Mouse (Mus musculus): ENCODE data around the gene Zfp689. TPM values are rescaled to one million over a fixed set of nuclear protein-coding genes. Genes with fewer than 3 reads are reported as not detected.
A peak's percentile ranks its signal among the peaks of the same experiment; 100 is the strongest.

The Zfp689 gene
- polyA plus RNA-seq, 1 experiment: 3.7 TPM

DNA sequence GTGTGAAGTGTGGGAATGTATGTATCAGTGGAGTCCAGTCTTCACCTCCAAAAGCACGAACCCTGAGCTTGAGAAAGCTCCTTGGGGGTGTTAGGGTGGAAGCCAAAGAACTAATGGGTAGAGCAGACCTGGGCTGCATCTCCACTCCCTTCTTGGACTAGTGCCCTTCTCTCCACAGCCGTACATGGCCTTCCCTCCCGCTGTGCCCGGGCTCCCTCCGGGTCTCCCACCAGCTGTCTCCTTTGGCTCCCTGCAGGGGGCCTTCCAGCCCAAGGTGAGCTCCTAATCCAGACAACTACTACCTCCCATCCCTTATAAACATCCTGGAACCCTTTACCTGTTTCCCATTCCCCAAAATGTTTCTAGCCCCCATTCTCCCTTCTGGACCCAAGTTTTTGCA is 36.5 kb upstream of the Zfp689 start:
- Histone ChIP-seq H3K4me3 (ENCODE audit: insufficient read depth, poor library complexity, severe bottlenecking) (no peak overlapping the region), H3K79me2 (ENCODE audit: control insufficient read depth, insufficient read depth) (peaks cover 26% of the 10 kb centered on the region), H3ac (ENCODE audit: control insufficient read depth, insufficient read length, low read depth) (no peak overlapping the region), H3K79me3 (ENCODE audit: low read depth) (peaks cover 21% of the 10 kb centered on the region), H3K27me3 (ENCODE audit: control insufficient read depth, insufficient read depth, insufficient read length) (no peaks in the 10 kb centered on the region), H3K36me3 (ENCODE audit: control insufficient read depth, insufficient read depth) (peaks cover 59% of the 10 kb centered on the region)
- TF ChIP-seq FOSL1 (IDR thresholded peaks at IDR 0.05; ENCODE audit: insufficient read depth, low read length, poor library complexity, severe bottlenecking) (no peak), MYOD1 (IDR thresholded peaks at IDR 0.05; ENCODE audit: control insufficient read depth, insufficient read length, low read depth) (no peak), CEBPB (IDR thresholded peaks at IDR 0.05; ENCODE audit: low read depth) (no peak), MAX (IDR thresholded peaks at IDR 0.05) (no peak), MYOG (IDR thresholded peaks at IDR 0.05; ENCODE audit: control insufficient read depth, extremely low read depth, insufficient read length) (no peak), CTCF (IDR thresholded peaks at IDR 0.05; ENCODE audit: control insufficient read depth, insufficient read depth, insufficient read length) (no peak), USF1 (IDR thresholded peaks at IDR 0.05; ENCODE audit: low read depth) (no peak)

DNA sequence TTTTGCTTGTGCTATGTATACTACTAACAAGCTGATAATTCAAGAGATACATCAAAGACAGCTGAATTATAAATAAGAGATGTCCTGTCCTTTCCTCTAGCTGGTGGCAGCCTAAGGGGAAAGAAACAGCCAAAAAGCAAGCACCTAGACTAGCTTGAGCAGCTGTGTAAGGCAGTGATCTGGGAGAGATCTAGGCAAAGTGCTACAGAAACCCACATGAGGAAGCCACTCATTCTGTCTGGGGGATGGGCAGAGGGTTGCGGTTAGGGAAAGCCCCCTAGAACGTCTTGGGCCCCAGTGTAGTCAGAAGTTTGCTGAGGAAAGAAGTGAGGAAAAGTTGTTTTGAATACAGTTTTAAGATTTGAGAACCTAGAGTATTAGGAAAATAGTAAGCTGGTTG is 31.4 kb upstream of the Zfp689 start:
- TF ChIP-seq USF1 (IDR thresholded peaks at IDR 0.05; ENCODE audit: low read depth) (no peak), MAX (IDR thresholded peaks at IDR 0.05) (no peak)
- Histone ChIP-seq H3K4me3 (ENCODE audit: insufficient read depth, poor library complexity, severe bottlenecking) (peak overlapping the region; percentile 66), H3ac (ENCODE audit: control insufficient read depth, insufficient read length, low read depth) (peak overlapping the region; percentile 31), H3K27me3 (ENCODE audit: control insufficient read depth, insufficient read depth, insufficient read length) (no peaks in the 10 kb centered on the region), H3K36me3 (ENCODE audit: control insufficient read depth, insufficient read depth) (peaks cover 48% of the 10 kb centered on the region), H3K79me2 (ENCODE audit: control insufficient read depth, insufficient read depth) (peaks cover 42% of the 10 kb centered on the region), H3K79me3 (ENCODE audit: low read depth) (peaks cover 32% of the 10 kb centered on the region)

DNA sequence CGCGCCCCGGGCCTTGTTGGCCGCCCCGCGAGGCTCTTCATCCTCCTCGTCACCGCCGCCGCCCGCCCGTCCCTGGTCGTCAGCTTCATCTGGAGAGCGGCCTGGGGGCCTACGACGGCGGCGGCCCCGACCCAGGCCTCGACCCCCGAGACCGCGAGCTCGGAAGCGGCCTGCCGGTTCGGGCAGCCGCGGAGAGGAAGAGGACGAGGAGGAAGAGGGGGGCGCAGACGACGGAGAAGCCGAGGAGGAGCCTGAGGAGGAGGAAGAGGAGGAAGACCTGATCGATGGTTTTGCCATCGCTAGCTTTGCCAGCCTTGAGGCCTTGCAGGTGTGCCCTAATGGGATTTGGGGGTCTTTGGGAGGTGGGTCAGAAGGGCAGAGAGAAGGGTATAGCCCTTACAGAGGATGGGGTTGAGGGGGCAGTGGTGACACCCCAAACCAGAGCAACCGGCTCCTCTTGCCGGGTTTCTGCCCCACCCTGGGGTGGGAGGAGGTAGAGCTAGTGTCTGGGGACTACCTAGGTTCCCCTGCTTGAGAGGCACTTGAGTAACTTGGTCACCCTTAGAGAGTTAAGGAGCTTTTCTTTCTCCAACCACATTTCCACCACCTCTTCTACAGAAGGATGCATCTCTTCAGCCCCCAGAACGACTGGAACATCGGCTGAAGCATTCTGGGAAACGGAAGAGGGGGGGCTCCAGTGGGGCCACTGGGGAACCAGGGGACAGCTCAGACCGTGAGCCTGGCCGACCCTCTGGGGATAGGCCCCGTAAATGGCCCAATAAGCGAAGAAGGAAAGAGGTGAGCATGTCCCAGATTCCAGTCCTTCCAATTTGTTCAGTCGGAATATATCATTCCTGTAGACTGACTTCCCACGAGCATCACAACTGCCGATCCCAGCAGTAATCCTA is 30.6 kb upstream of the Zfp689 start:
- Histone ChIP-seq H3K27me3 (ENCODE audit: control insufficient read depth, insufficient read depth, insufficient read length) (no peaks in the 10 kb centered on the region), H3K79me3 (ENCODE audit: low read depth) (peaks cover 32% of the 10 kb centered on the region), H3K79me2 (ENCODE audit: control insufficient read depth, insufficient read depth) (peaks cover 46% of the 10 kb centered on the region), H3K36me3 (ENCODE audit: control insufficient read depth, insufficient read depth) (peaks cover 56% of the 10 kb centered on the region), H3ac (ENCODE audit: control insufficient read depth, insufficient read length, low read depth) (peak overlapping the region; percentile 66), H3K4me3 (ENCODE audit: insufficient read depth, poor library complexity, severe bottlenecking) (peak overlapping the region; percentile 66)
- TF ChIP-seq CTCF (IDR thresholded peaks at IDR 0.05; ENCODE audit: control insufficient read depth, insufficient read depth, insufficient read length) (no peak), MAX (IDR thresholded peaks at IDR 0.05) (no peak), MYOG (IDR thresholded peaks at IDR 0.05; ENCODE audit: control insufficient read depth, extremely low read depth, insufficient read length) (no peak), USF1 (IDR thresholded peaks at IDR 0.05; ENCODE audit: low read depth) (no peak), FOSL1 (IDR thresholded peaks at IDR 0.05; ENCODE audit: insufficient read depth, low read length, poor library complexity, severe bottlenecking) (no peak)

DNA sequence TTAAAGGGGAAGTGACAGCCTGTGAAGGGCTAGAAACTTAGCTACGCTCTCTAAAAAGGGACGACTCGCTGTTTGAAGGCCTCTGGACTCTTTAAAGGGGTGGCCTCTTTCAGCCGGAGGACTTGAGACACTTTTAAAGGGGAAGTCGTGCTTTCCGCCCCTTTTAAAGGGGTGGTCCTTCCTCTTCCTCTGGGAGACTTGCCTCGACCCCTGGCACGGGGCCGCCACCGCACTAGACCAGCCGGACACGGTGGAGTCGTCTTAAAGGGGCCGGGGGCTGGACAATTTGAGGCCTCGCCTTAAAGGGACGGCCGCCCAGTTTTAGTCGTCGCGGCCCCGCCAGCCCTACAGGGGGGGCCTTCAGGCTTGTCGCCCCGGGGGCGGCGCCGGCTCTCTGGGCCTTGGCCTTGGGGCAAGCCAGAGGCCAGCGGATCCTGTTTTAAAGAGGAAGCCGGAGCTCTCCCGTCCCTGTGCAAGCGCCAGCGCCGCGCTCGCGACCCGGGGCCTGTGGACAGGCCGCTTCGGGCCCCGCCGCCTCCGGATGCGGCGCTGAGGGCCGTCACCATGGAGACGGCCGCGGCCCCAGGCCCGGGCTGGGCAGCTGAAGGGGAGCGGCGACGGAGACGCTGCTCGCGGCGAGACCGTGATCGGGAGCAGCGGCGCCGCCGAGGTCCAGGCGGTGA is 29.8 kb upstream of the Zfp689 start, which contains the start of gene Fbrs:
Gene Fbrs (plus strand): TSS at position 565 of the 683 bp plus-strand sequence.
- Histone ChIP-seq H3K36me3 (ENCODE audit: control insufficient read depth, insufficient read depth) (peaks cover 59% of the 10 kb centered on the region), H3K79me2 (ENCODE audit: control insufficient read depth, insufficient read depth) (peaks cover 54% of the 10 kb centered on the region), H3ac (ENCODE audit: control insufficient read depth, insufficient read length, low read depth) (peak within 1 kb of the TSS; percentile 66), H3K27me3 (ENCODE audit: control insufficient read depth, insufficient read depth, insufficient read length) (no peaks in the 10 kb centered on the region), H3K4me3 (ENCODE audit: insufficient read depth, poor library complexity, severe bottlenecking) (peak within 1 kb of the TSS; percentile 66), H3K79me3 (ENCODE audit: low read depth) (peaks cover 32% of the 10 kb centered on the region)
- TF ChIP-seq MAX (IDR thresholded peaks at IDR 0.05): no peak
- no peak for TF ChIP-seq MYOD1 (IDR thresholded peaks at IDR 0.05; ENCODE audit: control insufficient read depth, insufficient read length, low read depth)
- TF ChIP-seq FOSL1 (IDR thresholded peaks at IDR 0.05; ENCODE audit: insufficient read depth, low read length, poor library complexity, severe bottlenecking): no peak
- no peak for TF ChIP-seq CTCF (IDR thresholded peaks at IDR 0.05; ENCODE audit: control insufficient read depth, insufficient read depth, insufficient read length)
- no peak for TF ChIP-seq MYOG (IDR thresholded peaks at IDR 0.05; ENCODE audit: control insufficient read depth, extremely low read depth, insufficient read length)
- TF ChIP-seq CEBPB (IDR thresholded peaks at IDR 0.05; ENCODE audit: low read depth): no peak
- no peak for TF ChIP-seq USF1 (IDR thresholded peaks at IDR 0.05; ENCODE audit: low read depth)

DNA sequence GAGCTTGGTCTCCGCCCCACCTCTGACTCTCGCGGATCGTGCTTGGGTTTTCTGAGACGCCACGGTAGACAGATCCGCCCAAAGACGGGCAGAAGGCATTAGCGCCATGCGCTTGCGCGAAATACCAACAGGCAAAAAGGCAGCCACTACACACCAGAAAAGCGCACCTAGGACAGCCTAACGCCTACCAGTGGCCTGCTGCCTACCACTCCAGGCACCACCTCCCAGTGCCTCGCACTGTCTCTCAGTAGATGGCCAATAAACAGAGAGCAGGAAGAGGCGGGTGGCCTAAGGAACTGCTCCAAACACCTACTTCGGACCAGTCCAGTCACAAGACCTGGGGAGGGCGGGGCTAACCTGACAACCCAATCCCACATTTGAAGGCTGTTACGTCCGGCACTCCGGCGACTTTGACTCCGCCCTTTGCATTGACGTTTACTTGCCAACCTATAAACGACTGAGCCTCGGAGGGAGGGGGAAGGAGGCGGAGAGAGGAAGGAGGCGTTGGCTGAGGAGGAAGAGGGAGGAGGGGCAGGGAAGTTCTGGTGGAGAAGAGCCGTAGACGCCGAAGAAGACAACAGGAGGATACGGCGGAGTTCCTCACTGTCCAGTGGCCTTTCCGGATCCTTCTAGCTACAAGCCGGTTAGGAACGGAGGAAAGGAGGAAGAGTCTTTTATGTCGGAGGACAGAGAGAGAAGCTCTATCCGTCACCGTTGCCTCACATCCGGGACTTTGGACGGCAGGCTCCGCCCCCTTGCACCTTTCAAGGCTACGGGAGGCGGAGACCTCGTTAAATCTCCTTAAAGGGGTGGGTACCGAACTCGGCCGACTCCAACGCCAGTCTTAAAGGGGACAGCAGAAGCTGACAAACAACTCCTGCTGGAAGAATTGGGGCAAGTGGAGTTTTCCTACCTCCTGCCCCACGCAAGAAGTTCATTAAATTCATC is 29.0 kb upstream of the Zfp689 start:
- Histone ChIP-seq H3K4me3 (ENCODE audit: insufficient read depth, poor library complexity, severe bottlenecking) (peak overlapping the region; percentile 66), H3K36me3 (ENCODE audit: control insufficient read depth, insufficient read depth) (peaks cover 56% of the 10 kb centered on the region), H3ac (ENCODE audit: control insufficient read depth, insufficient read length, low read depth) (peak overlapping the region; percentile 64), H3K27me3 (ENCODE audit: control insufficient read depth, insufficient read depth, insufficient read length) (no peaks in the 10 kb centered on the region), H3K79me3 (ENCODE audit: low read depth) (peaks cover 35% of the 10 kb centered on the region), H3K79me2 (ENCODE audit: control insufficient read depth, insufficient read depth) (peaks cover 60% of the 10 kb centered on the region)
- TF ChIP-seq CEBPB (IDR thresholded peaks at IDR 0.05; ENCODE audit: low read depth) (no peak), MAX (IDR thresholded peaks at IDR 0.05) (no peak), USF1 (IDR thresholded peaks at IDR 0.05; ENCODE audit: low read depth) (peak; percentile 47), CTCF (IDR thresholded peaks at IDR 0.05; ENCODE audit: control insufficient read depth, insufficient read depth, insufficient read length) (no peak), FOSL1 (IDR thresholded peaks at IDR 0.05; ENCODE audit: insufficient read depth, low read length, poor library complexity, severe bottlenecking) (no peak), MYOD1 (IDR thresholded peaks at IDR 0.05; ENCODE audit: control insufficient read depth, insufficient read length, low read depth) (no peak), MYOG (IDR thresholded peaks at IDR 0.05; ENCODE audit: control insufficient read depth, extremely low read depth, insufficient read length) (no peak)

Data from C2C12 (cell line).